Mouse (Mus musculus): ENCODE data around the gene Fut1. TPM values are rescaled to one million over a fixed set of nuclear protein-coding genes. Genes with fewer than 3 reads are reported as not detected.

Fut1 gene
- polyA plus RNA-seq, 1 experiment from 2014 or later: not detected

DNA sequence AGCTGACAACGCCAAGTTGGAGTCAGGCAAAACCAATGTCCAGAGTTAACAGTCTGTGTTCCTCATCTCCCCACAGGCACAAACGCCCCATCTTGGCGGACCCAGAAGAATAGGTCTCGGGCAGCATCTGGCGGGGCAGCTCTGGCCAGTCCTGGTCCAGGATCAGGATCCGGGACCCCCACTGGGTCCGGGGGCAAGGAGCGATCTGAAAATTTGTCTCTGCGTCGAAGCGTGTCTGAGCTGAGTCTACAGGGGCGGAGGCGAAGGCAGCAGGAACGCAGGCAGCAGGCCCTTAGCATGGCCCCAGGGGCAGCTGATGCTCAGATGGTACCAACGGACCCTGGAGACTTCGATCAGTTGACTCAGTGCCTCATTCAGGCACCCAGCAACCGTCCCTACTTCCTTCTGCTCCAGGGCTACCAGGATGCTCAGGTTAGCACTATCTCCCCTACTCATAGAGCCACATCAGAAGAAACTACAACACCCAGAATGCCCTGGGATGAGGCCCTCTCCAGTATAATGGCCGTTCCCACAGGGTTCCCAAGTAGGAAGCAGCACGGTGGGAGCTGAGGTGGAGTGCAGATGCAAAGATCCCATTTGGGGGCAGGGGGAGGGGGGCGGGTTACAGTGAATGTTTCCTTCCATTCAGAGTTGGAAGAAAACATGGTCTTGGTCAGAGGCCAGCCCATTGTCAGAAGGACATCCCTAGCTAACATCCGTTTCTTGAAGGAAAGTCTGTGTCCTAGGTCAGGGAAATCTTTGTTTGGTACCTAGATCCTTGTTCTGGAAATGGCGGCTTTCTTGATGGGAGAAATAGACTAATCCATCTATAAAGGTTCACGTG, 13.2 kb downstream of the Fut1 start:
- ATAC-seq (ENCODE audit: low FRiP score) (no peak), DNase-seq (ENCODE audit: low spot score) (peak; percentile 40)
- 70% methylated on average over 23 of the region's 23 CpGs for WGBS
- Histone ChIP-seq H3K27me3 (ENCODE audit: control insufficient read depth, insufficient read depth, low read length) (peaks cover 17% of the 10 kb centered on the region), H3K4me1 (replicated peaks; ENCODE audit: control insufficient read depth, insufficient read depth, low read length) (peaks cover 4% of the 10 kb centered on the region; the same call in 1 of the 2 replicates), H3K9ac (ENCODE audit: low read depth, low read length) (no peak overlapping the region), H3K4me2 (replicated peaks; ENCODE audit: low read depth, low read length) (no peak overlapping the region), H3K9me3 (ENCODE audit: control insufficient read depth, low read length) (no peaks in the 10 kb centered on the region), H3K36me3 (ENCODE audit: control insufficient read depth, insufficient read depth, low read length) (no peaks in the 10 kb centered on the region), H3K27ac (ENCODE audit: low read depth, low read length) (no peak overlapping the region), H3K4me3 (ENCODE audit: low read depth, low read length) (no peak overlapping the region)

DNA sequence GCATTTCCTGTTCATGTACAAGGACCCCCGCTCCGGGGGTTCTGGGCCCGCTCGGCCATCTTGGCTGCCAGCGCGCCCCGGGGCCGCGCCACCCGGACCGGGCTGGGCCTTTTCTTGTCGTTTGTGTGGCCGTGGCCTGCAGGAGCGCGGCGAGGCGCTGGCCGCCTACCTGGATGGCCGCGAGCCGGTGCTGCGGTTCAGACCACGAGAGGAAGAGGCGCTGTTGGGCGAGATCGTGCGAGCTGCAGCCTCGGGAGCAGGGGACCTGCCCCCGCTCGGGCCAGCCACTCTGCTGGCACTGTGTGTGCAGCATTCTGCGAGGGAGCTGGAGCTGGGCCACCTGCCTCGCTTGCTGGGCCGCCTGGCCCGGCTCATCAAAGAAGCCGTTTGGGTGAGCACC, 15.4 kb downstream of the Fut1 start:
- H3K36me3 ChIP-seq (ENCODE audit: control insufficient read depth, insufficient read depth, low read length): no peaks in the 10 kb centered on the region
- no peak overlapping the region for H3K27ac ChIP-seq (ENCODE audit: low read depth, low read length)
- ATAC-seq (ENCODE audit: low FRiP score) (no peak), DNase-seq (ENCODE audit: low spot score) (peak; percentile 48)
- no peak overlapping the region for H3K4me3 ChIP-seq (ENCODE audit: low read depth, low read length)
- peak overlapping the region; percentile 39 for H3K4me2 ChIP-seq (replicated peaks; ENCODE audit: low read depth, low read length)
- peak overlapping the region; percentile 8; the same call in 1 of the 2 replicates for H3K9ac ChIP-seq (ENCODE audit: low read depth, low read length)
- H3K9me3 ChIP-seq (ENCODE audit: control insufficient read depth, low read length): no peaks in the 10 kb centered on the region
- 28% methylated on average over 34 of the region's 35 CpGs for WGBS
- peaks cover 4% of the 10 kb centered on the region; the same call in 1 of the 2 replicates for H3K4me1 ChIP-seq (replicated peaks; ENCODE audit: control insufficient read depth, insufficient read depth, low read length)
- H3K27me3 ChIP-seq (ENCODE audit: control insufficient read depth, insufficient read depth, low read length): peaks cover 12% of the 10 kb centered on the region

DNA sequence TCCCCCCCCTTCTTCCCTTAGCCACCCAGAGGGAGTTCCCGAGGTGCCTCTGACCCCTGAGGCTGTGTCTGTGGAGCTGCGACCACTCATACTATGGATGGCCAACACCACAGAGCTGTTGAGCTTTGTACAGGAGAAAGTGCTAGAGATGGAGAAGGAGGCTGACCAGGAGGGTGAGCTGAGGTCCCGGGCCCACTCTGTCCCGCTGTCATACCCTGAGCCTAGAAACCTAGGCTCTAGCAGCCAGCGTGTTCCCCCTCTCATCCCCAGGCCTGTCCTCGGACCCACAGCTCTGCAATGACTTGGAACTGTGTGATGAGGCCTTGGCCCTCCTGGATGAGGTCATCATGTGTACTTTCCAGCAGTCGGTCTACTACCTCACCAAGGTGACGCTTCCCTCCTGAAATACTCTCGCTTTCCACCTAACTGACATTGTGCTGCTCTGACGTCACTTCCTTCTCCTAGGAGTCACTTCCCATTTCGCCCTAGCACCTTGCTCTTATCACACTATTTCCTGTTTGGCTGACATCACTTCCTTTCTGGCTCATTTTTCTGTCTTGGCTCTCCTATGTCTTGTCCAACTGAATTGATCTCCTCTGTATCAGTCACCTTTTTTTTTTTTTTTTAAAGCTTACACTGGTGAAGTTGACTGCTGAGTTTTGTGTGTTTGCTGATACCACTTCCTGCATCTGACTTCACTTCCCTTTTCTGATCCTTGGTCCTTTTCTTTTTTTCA, 18.0 kb downstream of the Fut1 start:
- no peak overlapping the region for H3K27ac ChIP-seq (ENCODE audit: low read depth, low read length)
- H3K36me3 ChIP-seq (ENCODE audit: control insufficient read depth, insufficient read depth, low read length): no peaks in the 10 kb centered on the region
- no peaks in the 10 kb centered on the region for H3K9me3 ChIP-seq (ENCODE audit: control insufficient read depth, low read length)
- no peak overlapping the region for H3K4me3 ChIP-seq (ENCODE audit: low read depth, low read length)
- H3K9ac ChIP-seq (ENCODE audit: low read depth, low read length): no peak overlapping the region
- 87% methylated on average over 11 of the region's 11 CpGs for WGBS
- peaks cover 5% of the 10 kb centered on the region; the same call in 1 of the 2 replicates for H3K27me3 ChIP-seq (ENCODE audit: control insufficient read depth, insufficient read depth, low read length)
- DNase-seq (ENCODE audit: low spot score) (no peak), ATAC-seq (ENCODE audit: low FRiP score) (no peak)
- no peak overlapping the region for H3K4me2 ChIP-seq (replicated peaks; ENCODE audit: low read depth, low read length)
- H3K4me1 ChIP-seq (replicated peaks; ENCODE audit: control insufficient read depth, insufficient read depth, low read length): peaks cover 5% of the 10 kb centered on the region; the same call in 1 of the 2 replicates

DNA sequence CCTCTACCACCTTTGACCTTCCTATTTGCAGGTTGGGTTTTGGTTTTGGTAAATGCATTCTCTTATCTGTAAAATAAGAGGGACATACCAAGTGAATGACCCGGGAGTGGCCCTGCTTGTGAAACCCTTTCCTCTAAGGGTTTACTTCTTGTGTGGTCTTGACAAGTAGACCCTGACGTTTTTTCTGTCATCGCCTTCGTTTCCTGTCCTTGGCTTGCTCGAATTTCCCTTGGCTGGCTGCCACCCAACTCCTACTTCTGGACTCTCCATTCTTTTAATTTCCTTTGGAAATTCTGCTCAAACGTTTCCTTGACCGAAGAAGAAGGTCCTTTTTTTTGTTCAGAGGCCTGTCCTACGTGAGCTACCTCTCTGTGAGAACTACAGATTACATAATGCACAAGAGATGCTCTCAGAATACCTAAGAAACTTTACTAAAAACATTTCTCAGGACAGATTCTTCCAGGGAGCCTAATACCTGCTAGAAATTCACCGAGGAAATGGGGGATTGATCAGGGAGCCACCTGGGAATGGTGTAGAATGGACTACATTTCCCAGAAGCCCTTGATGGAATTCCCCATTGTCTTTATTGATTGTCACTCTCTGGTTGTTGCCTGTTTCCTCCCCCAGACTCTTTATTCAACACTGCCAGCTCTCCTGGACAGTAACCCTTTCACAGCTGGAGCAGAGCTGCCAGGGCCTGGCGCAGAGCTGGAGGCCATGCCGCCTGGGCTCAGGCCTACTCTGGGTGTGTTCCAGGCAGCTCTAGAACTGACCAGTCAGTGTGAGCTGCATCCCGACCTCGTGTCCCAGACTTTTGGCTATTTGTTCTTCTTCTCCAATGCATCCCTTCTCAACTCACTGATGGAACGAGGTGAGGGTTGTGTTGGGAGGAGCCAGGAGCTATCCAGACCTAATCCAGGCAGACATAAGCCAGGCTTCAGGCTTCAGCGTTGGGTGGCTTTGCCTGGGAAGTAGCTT, 18.9 kb downstream of the Fut1 start:
- no peak overlapping the region for H3K4me2 ChIP-seq (replicated peaks; ENCODE audit: low read depth, low read length)
- H3K27me3 ChIP-seq (ENCODE audit: control insufficient read depth, insufficient read depth, low read length): peaks cover 6% of the 10 kb centered on the region; the same call in 1 of the 2 replicates
- ATAC-seq (ENCODE audit: low FRiP score) (no peak), DNase-seq (ENCODE audit: low spot score) (no peak)
- 81% methylated on average over 15 of the region's 15 CpGs for WGBS
- no peak overlapping the region for H3K27ac ChIP-seq (ENCODE audit: low read depth, low read length)
- no peak overlapping the region for H3K4me3 ChIP-seq (ENCODE audit: low read depth, low read length)
- H3K9me3 ChIP-seq (ENCODE audit: control insufficient read depth, low read length): no peaks in the 10 kb centered on the region
- peaks cover 6% of the 10 kb centered on the region; the same call in 1 of the 2 replicates for H3K4me1 ChIP-seq (replicated peaks; ENCODE audit: control insufficient read depth, insufficient read depth, low read length)
- H3K36me3 ChIP-seq (ENCODE audit: control insufficient read depth, insufficient read depth, low read length): no peaks in the 10 kb centered on the region
- H3K9ac ChIP-seq (ENCODE audit: low read depth, low read length): no peak overlapping the region

DNA sequence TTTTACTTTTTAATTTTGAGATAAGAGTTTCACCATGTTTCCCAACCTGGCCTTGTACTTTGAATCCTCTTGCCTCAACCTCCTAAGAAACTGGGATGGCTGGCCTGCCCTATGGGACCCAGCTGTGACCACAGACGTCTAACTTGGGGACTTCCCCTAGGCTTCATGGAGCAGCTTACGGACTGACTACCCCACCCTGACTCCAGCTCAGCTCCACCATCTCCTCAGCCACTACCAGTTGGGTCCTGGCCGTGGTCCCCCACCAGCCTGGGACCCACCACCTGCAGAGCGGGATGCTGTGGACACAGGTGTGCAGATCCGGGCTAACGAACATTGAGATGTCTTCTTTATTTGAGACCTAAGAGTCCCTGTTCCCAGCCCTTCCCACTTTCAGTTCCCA, 20.6 kb downstream of the Fut1 start:
- H3K4me1 ChIP-seq (replicated peaks; ENCODE audit: control insufficient read depth, insufficient read depth, low read length): peaks cover 2% of the 10 kb centered on the region; the same call in 1 of the 2 replicates
- H3K27ac ChIP-seq (ENCODE audit: low read depth, low read length): no peak overlapping the region
- no peak overlapping the region for H3K4me3 ChIP-seq (ENCODE audit: low read depth, low read length)
- peaks cover 2% of the 10 kb centered on the region; the same call in 1 of the 2 replicates for H3K27me3 ChIP-seq (ENCODE audit: control insufficient read depth, insufficient read depth, low read length)
- ATAC-seq (ENCODE audit: low FRiP score) (no peak), DNase-seq (ENCODE audit: low spot score) (no peak)
- H3K4me2 ChIP-seq (replicated peaks; ENCODE audit: low read depth, low read length): no peak overlapping the region
- 96% methylated on average over 6 of the region's 6 CpGs for WGBS
- no peak overlapping the region for H3K9ac ChIP-seq (ENCODE audit: low read depth, low read length)
- no peaks in the 10 kb centered on the region for H3K36me3 ChIP-seq (ENCODE audit: control insufficient read depth, insufficient read depth, low read length)
- no peaks in the 10 kb centered on the region for H3K9me3 ChIP-seq (ENCODE audit: control insufficient read depth, low read length)

DNA sequence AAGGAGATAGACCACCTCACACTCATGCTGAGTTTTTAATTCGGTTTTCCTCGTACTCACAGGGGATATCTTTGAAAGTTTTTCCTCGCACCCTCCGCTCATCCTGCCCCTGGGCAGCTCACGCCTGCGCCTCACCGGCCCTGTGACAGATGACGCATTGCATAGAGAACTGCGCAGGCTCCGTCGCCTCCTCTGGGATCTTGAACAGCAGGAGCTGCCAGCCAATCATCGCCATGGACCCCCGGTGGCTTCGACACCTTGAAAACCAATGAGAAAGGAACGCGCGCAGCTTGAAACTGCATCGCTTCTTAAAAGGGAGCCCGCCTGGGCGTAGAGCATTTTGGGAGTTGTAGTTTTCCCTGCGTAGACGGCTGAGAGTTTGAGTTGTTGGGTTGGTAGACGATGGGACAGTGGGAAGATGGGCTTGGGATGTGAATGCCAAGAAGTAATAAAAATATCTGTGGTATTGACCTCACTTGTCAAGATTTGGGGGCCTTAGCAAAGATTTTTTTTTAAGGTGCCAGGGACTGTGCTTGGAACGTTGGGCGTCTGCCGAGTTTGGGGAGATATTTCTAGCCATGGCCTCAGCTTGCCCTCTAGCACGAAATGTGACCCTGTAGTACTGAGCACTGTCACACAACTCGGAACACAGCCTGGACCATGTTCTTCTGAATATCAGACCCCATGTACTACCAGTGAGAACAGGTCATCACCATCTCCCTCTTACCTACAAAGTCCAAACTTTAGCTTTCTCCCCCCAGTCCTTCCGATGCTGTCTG, 21.7 kb downstream of the Fut1 start:
- 0 out of 2 replicates have a peak overlapping the region, but pooled peaks have one; percentile 31 for H3K9ac ChIP-seq (ENCODE audit: low read depth, low read length)
- WGBS: 21% methylated on average over 29 of the region's 29 CpGs
- ATAC-seq (ENCODE audit: low FRiP score): peak; percentile 83
- H3K4me2 ChIP-seq (replicated peaks; ENCODE audit: low read depth, low read length): peak overlapping the region; percentile 36
- H3K9me3 ChIP-seq (ENCODE audit: control insufficient read depth, low read length): no peaks in the 10 kb centered on the region
- peak overlapping the region; percentile 22 for H3K4me3 ChIP-seq (ENCODE audit: low read depth, low read length)
- peak; percentile 97 for DNase-seq (ENCODE audit: low spot score)
- peaks cover 2% of the 10 kb centered on the region; the same call in 1 of the 2 replicates for H3K27me3 ChIP-seq (ENCODE audit: control insufficient read depth, insufficient read depth, low read length)
- peaks cover 2% of the 10 kb centered on the region; the same call in 1 of the 2 replicates for H3K4me1 ChIP-seq (replicated peaks; ENCODE audit: control insufficient read depth, insufficient read depth, low read length)
- no peaks in the 10 kb centered on the region for H3K36me3 ChIP-seq (ENCODE audit: control insufficient read depth, insufficient read depth, low read length)
- H3K27ac ChIP-seq (ENCODE audit: low read depth, low read length): no peak overlapping the region

DNA sequence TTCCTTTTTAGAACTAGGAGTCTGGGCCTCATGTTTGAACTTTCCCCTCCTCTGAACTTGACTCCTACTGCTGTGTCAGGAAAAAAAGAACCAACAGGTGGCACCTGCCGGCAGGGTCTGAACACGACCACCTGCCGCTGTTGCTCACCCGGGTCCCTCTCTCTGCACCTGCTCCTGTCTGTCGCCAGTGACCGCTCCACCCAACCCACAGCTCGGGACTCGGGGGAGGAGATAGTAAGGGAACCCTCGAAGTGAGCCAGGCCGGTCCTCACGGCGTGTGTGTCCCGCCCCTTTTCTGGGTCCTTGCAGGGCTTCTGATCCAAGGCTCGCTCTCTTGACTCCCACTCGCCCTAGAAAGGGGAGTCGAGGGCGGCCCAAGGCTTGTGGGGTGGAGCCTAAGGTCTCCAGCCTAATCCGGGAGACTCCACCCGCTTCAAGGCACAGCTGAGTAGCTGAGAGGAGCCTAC, 22.5 kb downstream of the Fut1 start, which contains the start of gene Mamstr:
Mamstr (plus strand) TSS at position 417 of the 467 bp plus-strand sequence.
- peaks cover 2% of the 10 kb centered on the region; the same call in 1 of the 2 replicates for H3K27me3 ChIP-seq (ENCODE audit: control insufficient read depth, insufficient read depth, low read length)
- 0 out of 2 replicates have a peak within 1 kb of the TSS, but pooled peaks have one; percentile 36 for H3K4me2 ChIP-seq (replicated peaks; ENCODE audit: low read depth, low read length)
- H3K4me1 ChIP-seq (replicated peaks; ENCODE audit: control insufficient read depth, insufficient read depth, low read length): peaks cover 4% of the 10 kb centered on the region; the same call in 1 of the 2 replicates
- no peak for ATAC-seq (ENCODE audit: low FRiP score)
- no peaks in the 10 kb centered on the region for H3K9me3 ChIP-seq (ENCODE audit: control insufficient read depth, low read length)
- no peaks in the 10 kb centered on the region for H3K36me3 ChIP-seq (ENCODE audit: control insufficient read depth, insufficient read depth, low read length)
- no peak within 1 kb of the TSS for H3K27ac ChIP-seq (ENCODE audit: low read depth, low read length)
- DNase-seq (ENCODE audit: low spot score): no peak
- H3K9ac ChIP-seq (ENCODE audit: low read depth, low read length): no peak within 1 kb of the TSS
- WGBS: 30% methylated on average over 19 of the region's 19 CpGs
- H3K4me3 ChIP-seq (ENCODE audit: low read depth, low read length): no peak within 1 kb of the TSS

Data from hindbrain, embryonic 11.5 days (tissue).